Mouse (Mus musculus): ENCODE measurements at regions not wholly inside any gene's neighbourhood (a gene's known extent, or its start where the extent isn't known, plus 50 kb on each side); places are given as distances from the start of the nearest gene placed in this dataset.

DNA sequence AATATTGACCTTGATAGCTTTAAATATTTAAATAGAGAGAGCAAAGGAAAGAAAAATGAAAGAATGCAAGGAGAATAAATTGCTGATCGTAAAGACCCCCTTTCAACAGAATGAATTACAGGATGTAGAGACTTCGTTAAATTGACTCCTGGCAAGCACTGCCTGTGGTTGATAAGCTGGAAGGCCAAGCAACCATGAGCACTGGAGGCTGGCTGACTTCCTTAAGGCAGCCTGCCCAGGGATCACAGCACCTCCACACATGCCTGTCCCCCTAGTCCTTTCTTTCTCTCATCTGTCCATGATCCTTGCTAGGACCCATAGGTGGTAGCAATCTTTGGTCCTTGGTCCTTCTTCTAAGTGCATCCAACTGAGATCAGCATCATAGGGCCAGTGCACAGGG is 152.0 kb upstream of the Arglu1 start:
- no peak for TF ChIP-seq CTCF (conservative IDR thresholded peaks at IDR 0.05; ENCODE audit: low read length)
- no peak for TF ChIP-seq NANOG (IDR thresholded peaks at IDR 0.05; ENCODE audit: borderline replicate concordance, low read length)
